Mouse (Mus musculus): ENCODE results near the gene Arhgap27. TPM values are rescaled to one million over a fixed set of nuclear protein-coding genes. Genes with fewer than 3 reads are reported as not detected.

Arhgap27 gene
- total and polyA plus RNA-seq, 3 experiments, result 14.1 to 22.9 (median 18.5) TPM

- Histone ChIP-seq H3K9ac (ENCODE audit: low read depth, low read length) (no peak overlapping the region), H3K4me3 (peak overlapping the region; percentile 13; the same call in 1 of the 2 replicates), H3K36me3 (ENCODE audit: control insufficient read depth, insufficient read depth, low read length) (peaks cover 4% of the 10 kb centered on the region; the same call in 1 of the 2 replicates), H3K27me3 (ENCODE audit: control insufficient read depth, insufficient read depth, low read length) (no peaks in the 10 kb centered on the region), H3K4me1 (ENCODE audit: control insufficient read depth, insufficient read depth, low read length) (peaks cover 31% of the 10 kb centered on the region), H3K79me2 (replicated peaks; ENCODE audit: control insufficient read depth, insufficient read depth, low read length) (peaks cover 1% of the 10 kb centered on the region; the same call in 1 of the 2 replicates), H3K27ac (peak overlapping the region; percentile 77)
- intact Hi-C loops (cut with DNase I), result loop anchor here (1.0 kb wide), 1 partner anchor 7 kb away; the partner anchor contains the start of gene Arhgap27
- 68% methylated on average over 9 of the region's 9 CpGs for whole genome bisulfite sequencing
- no peak for DNase-seq
- no peak for TF ChIP-seq EP300 (IDR thresholded peaks at IDR 0.05; ENCODE audit: insufficient read depth, low read depth, low read length)
Observed at GRCm38 (mm10) chr11:103370397-103371221, 7.1 kb upstream of the Arhgap27 start.

GRCm38 (mm10) chr11:103365530-103365929 is 2.0 kb upstream of the Arhgap27 start:
- H3K27ac ChIP-seq, result no peak overlapping the region
- TF ChIP-seq CTCF (IDR thresholded peaks at IDR 0.05) (no peak), EP300 (IDR thresholded peaks at IDR 0.05; ENCODE audit: insufficient read depth, low read depth, low read length) (no peak), POLR2A (IDR thresholded peaks at IDR 0.05; ENCODE audit: insufficient read depth, low read depth, low read length) (no peak)

GRCm38 (mm10) chr11:103365022-103365421 is 1.5 kb upstream of the Arhgap27 start:
- intact Hi-C loops (cut with DNase I), result no loop called here
- peaks cover 4% of the 10 kb centered on the region; the same call in 1 of the 2 replicates for H3K36me3 ChIP-seq (ENCODE audit: control insufficient read depth, insufficient read depth, low read length)
- H3K4me3 ChIP-seq, result no peak overlapping the region
- H3K27me3 ChIP-seq (ENCODE audit: control insufficient read depth, insufficient read depth, low read length), result no peaks in the 10 kb centered on the region
- TF ChIP-seq CTCF (IDR thresholded peaks at IDR 0.05) (no peak), EP300 (IDR thresholded peaks at IDR 0.05; ENCODE audit: insufficient read depth, low read depth, low read length) (no peak), POLR2A (IDR thresholded peaks at IDR 0.05; ENCODE audit: insufficient read depth, low read depth, low read length) (no peak)
- 85% methylated on average over 3 of the region's 3 CpGs for WGBS
- H3K4me1 ChIP-seq (ENCODE audit: control insufficient read depth, insufficient read depth, low read length), result peaks cover 9% of the 10 kb centered on the region
- no peak for DNase-seq
- H3K27ac ChIP-seq, result no peak overlapping the region
- H3K9ac ChIP-seq (ENCODE audit: low read depth, low read length), result no peak overlapping the region
- no peaks in the 10 kb centered on the region for H3K79me2 ChIP-seq (replicated peaks; ENCODE audit: control insufficient read depth, insufficient read depth, low read length)

More at GRCm38 (mm10) chr11:103365530-103365929, 2.0 kb upstream of the Arhgap27 start:
- no peaks in the 10 kb centered on the region for H3K27me3 ChIP-seq (ENCODE audit: control insufficient read depth, insufficient read depth, low read length)
- H3K4me1 ChIP-seq (ENCODE audit: control insufficient read depth, insufficient read depth, low read length), result peaks cover 13% of the 10 kb centered on the region
- H3K4me3 ChIP-seq, result no peak overlapping the region
- no peak overlapping the region for H3K9ac ChIP-seq (ENCODE audit: low read depth, low read length)
- 74% methylated on average over 4 of the region's 4 CpGs for WGBS
- H3K79me2 ChIP-seq (replicated peaks; ENCODE audit: control insufficient read depth, insufficient read depth, low read length), result no peaks in the 10 kb centered on the region
- H3K36me3 ChIP-seq (ENCODE audit: control insufficient read depth, insufficient read depth, low read length), result peaks cover 4% of the 10 kb centered on the region; the same call in 1 of the 2 replicates
- no peak for DNase-seq
- intact Hi-C loops (cut with DNase I), result no loop called here

- DNase-seq, result no peak
- Histone ChIP-seq H3K27ac (peak overlapping the region; percentile 92), H3K79me2 (replicated peaks; ENCODE audit: control insufficient read depth, insufficient read depth, low read length) (no peaks in the 10 kb centered on the region), H3K27me3 (ENCODE audit: control insufficient read depth, insufficient read depth, low read length) (no peaks in the 10 kb centered on the region), H3K4me3 (no peak overlapping the region), H3K9ac (ENCODE audit: low read depth, low read length) (no peak overlapping the region), H3K36me3 (ENCODE audit: control insufficient read depth, insufficient read depth, low read length) (peaks cover 4% of the 10 kb centered on the region; the same call in 1 of the 2 replicates), H3K4me1 (ENCODE audit: control insufficient read depth, insufficient read depth, low read length) (peaks cover 5% of the 10 kb centered on the region)
- WGBS, result 46% methylated on average over 5 of the region's 5 CpGs
- intact Hi-C loops (cut with DNase I), result no loop called here
- TF ChIP-seq EP300 (IDR thresholded peaks at IDR 0.05; ENCODE audit: insufficient read depth, low read depth, low read length) (no peak), POLR2A (IDR thresholded peaks at IDR 0.05; ENCODE audit: insufficient read depth, low read depth, low read length) (no peak), CTCF (IDR thresholded peaks at IDR 0.05) (no peak)
Observed at GRCm38 (mm10) chr11:103364335-103364734, 843 bp upstream of the Arhgap27 start.

- Histone ChIP-seq H3K79me2 (replicated peaks; ENCODE audit: control insufficient read depth, insufficient read depth, low read length) (no peaks in the 10 kb centered on the region), H3K9ac (ENCODE audit: low read depth, low read length) (peak overlapping the region; percentile 83), H3K4me1 (ENCODE audit: control insufficient read depth, insufficient read depth, low read length) (peaks cover 6% of the 10 kb centered on the region), H3K4me3 (peak overlapping the region; percentile 65), H3K36me3 (ENCODE audit: control insufficient read depth, insufficient read depth, low read length) (no peaks in the 10 kb centered on the region), H3K27ac (peak overlapping the region; percentile 92), H3K27me3 (ENCODE audit: control insufficient read depth, insufficient read depth, low read length) (no peaks in the 10 kb centered on the region)
- DNase-seq, result no peak
- TF ChIP-seq CTCF (IDR thresholded peaks at IDR 0.05), result no peak
- no peak for TF ChIP-seq POLR2A (IDR thresholded peaks at IDR 0.05; ENCODE audit: insufficient read depth, low read depth, low read length)
- TF ChIP-seq EP300 (IDR thresholded peaks at IDR 0.05; ENCODE audit: insufficient read depth, low read depth, low read length), result no peak
- intact Hi-C loops (cut with DNase I), result loop anchor here (1.0 kb wide), 2 partner anchors 9 to 20 kb away; no protein-coding TSS in a partner anchor
- WGBS, result 2% methylated on average over 33 of the region's 33 CpGs
Observed at GRCm38 (mm10) chr11:103362521-103363181, 841 bp downstream of the Arhgap27 start.

All from heart, adult 2 months (tissue).